Mouse (Mus musculus): ENCODE measurements around the gene Hip1. TPM values are rescaled to one million over a fixed set of nuclear protein-coding genes. Genes with fewer than 3 reads are reported as not detected.
A peak's percentile ranks its signal among the peaks of the same experiment; 100 is the strongest.

Gene Hip1
- polyA plus RNA-seq, 1 experiment from 2014 or later, result 51.3 TPM

DNA sequence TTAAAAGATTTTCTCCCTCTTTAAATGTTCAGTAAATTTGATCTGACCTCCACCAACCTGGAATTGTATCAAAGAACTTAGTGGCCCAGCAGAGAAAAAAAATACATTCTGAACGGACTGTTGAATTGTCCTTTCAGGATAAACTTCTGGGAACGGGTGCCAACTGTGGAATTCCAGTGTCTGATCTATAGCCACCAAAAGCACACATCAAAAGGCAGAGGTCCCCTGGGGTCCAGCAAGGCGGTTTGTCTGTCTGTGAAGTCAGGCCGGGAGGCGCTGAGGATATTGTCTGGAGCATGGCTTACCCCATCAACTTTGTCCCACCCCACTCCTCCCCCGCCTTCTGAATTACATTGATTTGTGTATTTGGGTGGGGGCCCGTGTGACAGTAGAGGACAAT, 16.9 kb downstream of the Hip1 start:
- 41% methylated on average over 7 of the region's 7 CpGs for WGBS

GRCm38 (mm10) chr5:135524660-135525560, 20.0 kb downstream of the Hip1 start:
- H3K27ac ChIP-seq, result no peak overlapping the region
- no peak for DNase-seq (ENCODE audit: low spot score)
- H3K36me3 ChIP-seq, result peaks cover 2% of the 10 kb centered on the region; the same call in 1 of the 2 replicates
- WGBS, result 85% methylated on average over 11 of the region's 11 CpGs
- no peaks in the 10 kb centered on the region for H3K27me3 ChIP-seq (ENCODE audit: insufficient read depth, poor library complexity, severe bottlenecking)
- H3K4me3 ChIP-seq, result no peak overlapping the region
- H3K4me1 ChIP-seq (replicated peaks), result no peaks in the 10 kb centered on the region; the same call in none of the 2 replicates
- H3K9me3 ChIP-seq, result no peaks in the 10 kb centered on the region

More for the DNA sequence above, 16.9 kb downstream of the Hip1 start:
- no peak for DNase-seq (ENCODE audit: low spot score)
- H3K4me1 ChIP-seq (replicated peaks), result no peaks in the 10 kb centered on the region; the same call in none of the 2 replicates
- peaks cover 7% of the 10 kb centered on the region; the same call in 1 of the 2 replicates for H3K36me3 ChIP-seq
- no peaks in the 10 kb centered on the region for H3K27me3 ChIP-seq (ENCODE audit: insufficient read depth, poor library complexity, severe bottlenecking)
- no peak overlapping the region for H3K27ac ChIP-seq
- no peak overlapping the region for H3K4me3 ChIP-seq
- no peaks in the 10 kb centered on the region for H3K9me3 ChIP-seq

DNA sequence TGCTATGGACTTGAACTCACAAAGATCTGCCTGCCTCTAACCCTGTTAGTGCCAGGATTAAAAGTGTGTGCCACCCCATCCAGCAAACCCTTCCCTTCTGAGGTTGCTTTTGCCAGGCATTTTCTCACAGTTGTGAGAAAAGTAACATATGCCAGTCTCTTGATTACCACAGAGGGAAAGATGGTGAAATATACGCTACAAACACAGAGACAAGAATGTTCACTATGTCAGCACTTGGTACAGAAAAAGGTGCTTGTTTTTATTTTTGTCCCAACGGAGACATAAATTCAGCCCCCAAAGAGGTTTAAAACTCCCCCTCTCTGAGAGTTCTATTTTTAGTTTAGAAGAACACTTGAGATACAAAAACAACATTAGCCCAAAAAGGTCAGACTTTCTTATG, 20.8 kb downstream of the Hip1 start:
- Histone ChIP-seq H3K36me3 (peaks cover 2% of the 10 kb centered on the region; the same call in 1 of the 2 replicates), H3K4me3 (no peak overlapping the region), H3K4me1 (replicated peaks) (no peaks in the 10 kb centered on the region; the same call in none of the 2 replicates), H3K27me3 (ENCODE audit: insufficient read depth, poor library complexity, severe bottlenecking) (no peaks in the 10 kb centered on the region), H3K27ac (no peak overlapping the region), H3K9me3 (no peaks in the 10 kb centered on the region)
- no peak for DNase-seq (ENCODE audit: low spot score)
- WGBS, result 90% methylated on average over 2 of the region's 2 CpGs

- Histone ChIP-seq H3K4me1 (replicated peaks) (no peaks in the 10 kb centered on the region), H3K4me3 (no peak overlapping the region), H3K36me3 (peaks cover 6% of the 10 kb centered on the region; the same call in 1 of the 2 replicates), H3K27me3 (ENCODE audit: insufficient read depth, poor library complexity, severe bottlenecking) (no peaks in the 10 kb centered on the region), H3K27ac (no peak overlapping the region), H3K9me3 (no peaks in the 10 kb centered on the region)
- DNase-seq (ENCODE audit: low spot score), result no peak
- 75% methylated on average over 9 of the region's 9 CpGs for WGBS
Measured at GRCm38 (mm10) chr5:135522111-135522722, 22.7 kb downstream of the Hip1 start.

DNA sequence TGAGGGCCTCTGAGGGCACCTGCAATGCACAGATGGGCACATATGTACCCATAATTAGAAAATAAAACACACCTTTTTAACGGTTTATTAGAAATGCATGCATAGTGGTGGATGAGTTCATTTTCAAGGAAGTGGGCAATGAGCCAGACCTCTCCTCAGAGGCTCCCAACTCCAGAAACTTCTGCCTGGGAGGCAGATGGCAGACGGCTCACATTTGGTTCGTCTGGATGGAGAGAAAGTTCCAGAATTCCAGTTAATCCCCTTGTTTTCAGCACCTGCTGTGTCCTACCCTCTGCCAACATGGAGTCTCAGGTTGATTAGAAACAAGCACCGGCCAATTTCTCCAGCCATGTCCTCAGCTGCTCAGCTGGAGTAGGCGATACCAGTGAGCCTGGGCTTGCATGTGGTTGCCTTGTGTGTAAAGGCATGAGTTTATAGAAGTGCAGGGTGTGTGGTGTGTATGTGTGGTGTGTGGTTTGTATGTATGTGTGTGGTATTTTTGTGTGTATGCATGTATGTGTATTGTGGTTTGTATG, 27.5 kb downstream of the Hip1 start:
- Histone ChIP-seq H3K4me1 (replicated peaks) (peaks cover 13% of the 10 kb centered on the region), H3K27me3 (ENCODE audit: insufficient read depth, poor library complexity, severe bottlenecking) (no peaks in the 10 kb centered on the region), H3K9me3 (peaks cover 17% of the 10 kb centered on the region; the same call in 1 of the 2 replicates), H3K36me3 (peaks cover 25% of the 10 kb centered on the region), H3K4me3 (no peak overlapping the region), H3K27ac (no peak overlapping the region)
- no peak for DNase-seq (ENCODE audit: low spot score)
- 92% methylated on average over 5 of the region's 5 CpGs for WGBS

DNA sequence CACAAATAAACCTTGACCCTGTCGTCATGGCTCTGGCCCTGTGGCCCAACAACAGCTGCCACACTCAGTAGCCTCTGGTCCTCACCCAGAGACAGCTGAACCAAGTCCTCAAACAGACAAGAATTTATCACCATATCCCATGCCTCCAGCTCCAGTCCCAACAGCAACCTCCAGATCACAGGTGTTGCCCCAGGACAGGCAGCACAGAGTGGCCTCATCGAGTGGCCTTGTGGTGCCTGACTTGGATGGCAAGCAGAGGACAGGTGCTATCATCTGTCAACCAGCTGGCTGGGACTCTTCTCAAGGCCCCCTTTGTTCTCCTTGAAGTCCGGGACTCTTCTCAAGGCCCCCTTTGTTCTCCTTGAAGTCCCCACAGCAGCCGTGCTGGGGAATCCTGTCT, 31.8 kb downstream of the Hip1 start:
- 43% methylated on average over 4 of the region's 4 CpGs for WGBS
- no peak overlapping the region for H3K4me3 ChIP-seq
- peak; percentile 28 for DNase-seq (ENCODE audit: low spot score)
- peak overlapping the region; percentile 76 for H3K27ac ChIP-seq
- peaks cover 13% of the 10 kb centered on the region for H3K4me1 ChIP-seq (replicated peaks)
- peaks cover 25% of the 10 kb centered on the region for H3K36me3 ChIP-seq
- no peaks in the 10 kb centered on the region for H3K27me3 ChIP-seq (ENCODE audit: insufficient read depth, poor library complexity, severe bottlenecking)
- H3K9me3 ChIP-seq, result peaks cover 17% of the 10 kb centered on the region; the same call in 1 of the 2 replicates

DNA sequence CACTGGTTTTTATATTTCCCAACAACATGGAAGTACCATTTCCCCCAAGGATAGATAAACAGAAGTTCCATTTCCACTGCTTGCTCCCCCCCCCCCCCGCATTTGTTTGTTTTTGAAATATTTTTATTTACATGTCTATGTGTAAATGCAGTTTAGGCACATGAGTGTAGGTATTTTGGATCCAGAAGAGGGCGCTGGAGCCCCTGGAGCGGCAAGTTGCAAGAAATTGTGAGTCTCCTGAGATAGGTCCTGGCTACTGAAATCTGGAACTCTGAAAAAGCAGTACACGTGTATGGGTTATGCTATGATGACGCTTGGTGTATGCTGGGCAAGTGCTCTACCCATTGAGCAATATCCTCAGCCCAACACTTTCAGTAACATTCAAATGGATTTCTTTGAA, 33.8 kb downstream of the Hip1 start:
- no peaks in the 10 kb centered on the region for H3K27me3 ChIP-seq (ENCODE audit: insufficient read depth, poor library complexity, severe bottlenecking)
- peaks cover 13% of the 10 kb centered on the region for H3K4me1 ChIP-seq (replicated peaks)
- DNase-seq (ENCODE audit: low spot score), result no peak
- no peak overlapping the region for H3K4me3 ChIP-seq
- no peak overlapping the region for H3K27ac ChIP-seq
- peaks cover 10% of the 10 kb centered on the region for H3K36me3 ChIP-seq
- 62% methylated on average over 5 of the region's 5 CpGs for WGBS
- peaks cover 15% of the 10 kb centered on the region; the same call in 1 of the 2 replicates for H3K9me3 ChIP-seq

DNA sequence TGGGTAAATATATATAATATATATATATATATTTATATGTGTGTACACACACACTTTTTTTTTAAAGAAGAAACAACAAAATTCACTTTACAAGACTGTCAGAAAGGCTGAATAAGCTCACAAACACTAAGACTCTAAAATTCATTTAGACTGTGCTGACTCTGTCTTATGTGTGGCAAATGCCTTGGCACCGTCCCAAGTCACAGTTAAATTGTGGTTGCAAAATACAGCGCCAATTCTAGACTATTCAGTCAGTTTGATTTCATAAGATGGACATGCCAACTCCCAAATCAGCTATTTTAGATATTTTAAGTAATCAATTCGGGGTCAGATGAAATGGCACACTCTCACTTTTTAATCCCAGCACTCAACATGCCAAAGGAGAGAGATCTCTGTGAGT, 36.6 kb downstream of the Hip1 start:
- Histone ChIP-seq H3K9me3 (0 out of 2 replicates have a peak, but pooled peaks cover 4% of the 10 kb centered on the region), H3K4me1 (replicated peaks) (peaks cover 12% of the 10 kb centered on the region), H3K36me3 (no peaks in the 10 kb centered on the region), H3K27ac (no peak overlapping the region), H3K27me3 (ENCODE audit: insufficient read depth, poor library complexity, severe bottlenecking) (no peaks in the 10 kb centered on the region), H3K4me3 (no peak overlapping the region)
- 92% methylated on average over 3 of the region's 3 CpGs for WGBS
- DNase-seq (ENCODE audit: low spot score), result no peak

GRCm38 (mm10) chr5:135507561-135508273, 37.2 kb downstream of the Hip1 start:
- DNase-seq (ENCODE audit: low spot score), result no peak
- WGBS, result 85% methylated on average over 18 of the region's 18 CpGs
- Histone ChIP-seq H3K4me3 (no peak overlapping the region), H3K9me3 (0 out of 2 replicates have a peak, but pooled peaks cover 4% of the 10 kb centered on the region), H3K27me3 (ENCODE audit: insufficient read depth, poor library complexity, severe bottlenecking) (no peaks in the 10 kb centered on the region), H3K4me1 (replicated peaks) (peaks cover 6% of the 10 kb centered on the region; the same call in 1 of the 2 replicates), H3K36me3 (no peaks in the 10 kb centered on the region), H3K27ac (no peak overlapping the region)

- Histone ChIP-seq H3K27ac (no peak overlapping the region), H3K27me3 (ENCODE audit: insufficient read depth, poor library complexity, severe bottlenecking) (no peaks in the 10 kb centered on the region), H3K4me3 (no peak overlapping the region), H3K9me3 (0 out of 2 replicates have a peak, but pooled peaks cover 4% of the 10 kb centered on the region), H3K4me1 (replicated peaks) (0 out of 2 replicates have a peak, but pooled peaks cover 4% of the 10 kb centered on the region), H3K36me3 (no peaks in the 10 kb centered on the region)
- no peak for DNase-seq (ENCODE audit: low spot score)
- WGBS, result 70% methylated on average over 5 of the region's 5 CpGs
Measured at GRCm38 (mm10) chr5:135505442-135505841, 39.5 kb downstream of the Hip1 start.

DNA sequence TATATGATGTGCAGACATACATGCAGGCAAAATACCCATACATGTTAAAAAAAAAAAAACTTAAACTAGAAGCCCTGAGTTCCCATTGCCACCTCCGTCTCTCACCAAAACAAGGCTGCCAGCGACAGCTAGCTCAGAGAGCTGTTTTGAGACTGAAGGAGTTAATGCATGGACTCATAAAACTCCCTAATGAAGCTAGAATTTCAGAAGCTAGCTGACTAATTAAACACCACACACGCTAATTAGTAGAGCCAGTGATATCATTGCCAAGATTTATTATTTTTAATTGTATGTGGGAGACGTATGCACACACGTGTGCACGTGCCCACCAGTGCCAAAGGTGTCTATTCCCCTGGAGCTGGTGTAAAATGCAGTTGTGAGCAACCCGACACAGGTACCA, 42.0 kb downstream of the Hip1 start:
- Histone ChIP-seq H3K36me3 (no peaks in the 10 kb centered on the region), H3K27me3 (ENCODE audit: insufficient read depth, poor library complexity, severe bottlenecking) (no peaks in the 10 kb centered on the region), H3K27ac (no peak overlapping the region), H3K4me1 (replicated peaks) (peaks cover 8% of the 10 kb centered on the region; the same call in 1 of the 2 replicates), H3K9me3 (0 out of 2 replicates have a peak, but pooled peaks cover 4% of the 10 kb centered on the region), H3K4me3 (no peak overlapping the region)
- 87% methylated on average over 7 of the region's 7 CpGs for WGBS
- no peak for DNase-seq (ENCODE audit: low spot score)

GRCm38 (mm10) chr5:135502027-135502426, 42.9 kb downstream of the Hip1 start:
- no peak overlapping the region for H3K4me3 ChIP-seq
- 0 out of 2 replicates have a peak, but pooled peaks cover 4% of the 10 kb centered on the region for H3K9me3 ChIP-seq
- H3K4me1 ChIP-seq (replicated peaks), result peaks cover 15% of the 10 kb centered on the region
- H3K27ac ChIP-seq, result 0 out of 2 replicates have a peak overlapping the region, but pooled peaks have one; percentile 1
- H3K27me3 ChIP-seq (ENCODE audit: insufficient read depth, poor library complexity, severe bottlenecking), result no peaks in the 10 kb centered on the region
- H3K36me3 ChIP-seq, result no peaks in the 10 kb centered on the region
- DNase-seq (ENCODE audit: low spot score), result no peak
- WGBS, result 87% methylated on average over 8 of the region's 8 CpGs
